Mouse (Mus musculus): ENCODE measurements around the gene Efna2.

DNA sequence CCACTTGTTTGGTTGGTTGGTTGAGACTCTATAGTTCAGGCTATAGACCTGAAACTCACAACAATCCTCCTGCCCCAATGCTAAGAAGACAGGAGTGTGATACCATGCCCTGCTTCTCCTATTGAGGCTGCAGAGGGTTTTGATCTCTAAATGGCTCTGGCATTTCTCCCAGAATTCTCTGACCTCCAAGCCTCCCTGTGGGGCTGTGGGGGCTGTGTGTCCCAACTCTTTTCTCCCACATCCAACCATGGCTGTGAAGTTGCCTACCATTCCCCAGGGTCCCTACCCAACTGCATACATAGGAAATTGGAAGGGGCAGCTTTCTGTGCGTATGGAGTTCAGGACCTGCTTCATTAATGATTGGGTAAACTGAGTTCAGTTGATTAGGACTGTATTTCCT lies 16.9 kb downstream of the Efna2 start:
- TF ChIP-seq CTCF (IDR thresholded peaks at IDR 0.05; ENCODE audit: extremely low read depth, insufficient read depth, low read length) (no peak), POLR2A (IDR thresholded peaks at IDR 0.05; ENCODE audit: extremely low read depth, insufficient read depth, low read length) (no peak)
